Mouse (Mus musculus): Measurements from ENCODE around the gene Eml2.
"Not testable (repeated sequence)": the region's sequence is repeated elsewhere in the genome, so short reads cannot be mapped to it uniquely, and the experiment has no call there.

Gene Eml2

GRCm38 (mm10) chr7:19175708-19176515 is at the start of gene Eml2:
Gene Eml2 (plus strand): TSS chr7:19176421.
- peak; percentile 92 for DNase-seq

- peak; percentile 30 for DNase-seq
These were observed 48.5 kb upstream of the Eml2 start for GRCm38 (mm10) chr7:19127744-19128143.

- peak; percentile 49 for DNase-seq
These were observed 46.8 kb upstream of the Eml2 start for GRCm38 (mm10) chr7:19129396-19129795.

GRCm38 (mm10) chr7:19130657-19131056 is 45.6 kb upstream of the Eml2 start:
- peak; percentile 55 for DNase-seq

GRCm38 (mm10) chr7:19131324-19131848 is 44.8 kb upstream of the Eml2 start:
- peak; percentile 99 for DNase-seq

- peak; percentile 66 for DNase-seq
These were observed 40.1 kb upstream of the Eml2 start for GRCm38 (mm10) chr7:19136168-19136567.

GRCm38 (mm10) chr7:19136673-19137334 is 39.4 kb upstream of the Eml2 start:
- peak; percentile 50 for DNase-seq

- DNase-seq = peak; percentile 49
These were observed 38.8 kb upstream of the Eml2 start for GRCm38 (mm10) chr7:19137380-19137779.

- peak; percentile 58 for DNase-seq
These were observed 29.4 kb upstream of the Eml2 start for GRCm38 (mm10) chr7:19146793-19147192.

- DNase-seq = no peak
These were observed 28.6 kb upstream of the Eml2 start for GRCm38 (mm10) chr7:19147497-19148045.

GRCm38 (mm10) chr7:19148180-19148874 is 27.9 kb upstream of the Eml2 start:
- no peak for DNase-seq

GRCm38 (mm10) chr7:19148875-19149541 is 27.2 kb upstream of the Eml2 start, which contains the start of gene Qpctl:
Gene Qpctl (minus strand): TSS chr7:19149291.
- DNase-seq = peak; percentile 99

- peak; percentile 95 for DNase-seq
These were observed 26.6 kb upstream of the Eml2 start, which contains the start of gene Snrpd2 for GRCm38 (mm10) chr7:19149626-19150025. Gene Snrpd2 (plus strand): TSS chr7:19149722.

GRCm38 (mm10) chr7:19151121-19151520 is 25.1 kb upstream of the Eml2 start:
- DNase-seq = not testable (repeated sequence)

GRCm38 (mm10) chr7:19154796-19155195 is 21.4 kb upstream of the Eml2 start:
- DNase-seq = no peak

- DNase-seq = no peak
These were observed 20.3 kb upstream of the Eml2 start for GRCm38 (mm10) chr7:19155825-19156475.

GRCm38 (mm10) chr7:19157160-19157800 is 18.9 kb upstream of the Eml2 start:
- DNase-seq = peak; percentile 93

GRCm38 (mm10) chr7:19158601-19159000 is 17.6 kb upstream of the Eml2 start:
- no peak for DNase-seq

GRCm38 (mm10) chr7:19159411-19159810 is 16.8 kb upstream of the Eml2 start:
- DNase-seq = peak; percentile 46

GRCm38 (mm10) chr7:19160115-19160514 is 16.1 kb upstream of the Eml2 start:
- DNase-seq = no peak

GRCm38 (mm10) chr7:19162928-19163327 is 13.3 kb upstream of the Eml2 start:
- DNase-seq = no peak
